Mouse (Mus musculus): Measurements from ENCODE around the gene Dnajc15. TPM values are rescaled to one million over a fixed set of nuclear protein-coding genes. Genes with fewer than 3 reads are reported as not detected.

Dnajc15 gene
- 10.6 and 12.9 TPM in 2 replicates for total RNA-seq (2014; rRNA removed)
- polyA plus RNA-seq (2015; fragmentation: Nextera tagmentation; extraction: Ambion mirVana): 93.9 and 98.8 TPM in 2 replicates

GRCm38 (mm10) chr14:77874304-77875241, at the start of gene Dnajc15:
Gene Dnajc15, minus strand, starts transcription at chr14:77875125.
- DNase-seq (ENCODE audit: low spot score): peak; percentile 85
- H3K4me1 ChIP-seq (ENCODE audit: insufficient read depth, low read length): no peaks in the 10 kb centered on the region
- TF ChIP-seq CTCF (IDR thresholded peaks at IDR 0.05; ENCODE audit: low read depth): peak; percentile 38
- peak within 1 kb of the TSS; percentile 85 for H3K4me3 ChIP-seq (ENCODE audit: low read length)
- no peaks in the 10 kb centered on the region for H3K36me3 ChIP-seq (ENCODE audit: insufficient read depth, low read length)
- 1% methylated on average over 44 of the region's 44 CpGs for WGBS
- no peaks in the 10 kb centered on the region for H3K9me3 ChIP-seq (ENCODE audit: low read length)
- peak within 1 kb of the TSS; percentile 95 for H3K4me2 ChIP-seq (ENCODE audit: low read depth, low read length)
- H3K27me3 ChIP-seq (ENCODE audit: insufficient read depth, low read length): no peaks in the 10 kb centered on the region
- peak within 1 kb of the TSS; percentile 49; the same call in 1 of the 2 replicates for H3K27ac ChIP-seq
- peak within 1 kb of the TSS; percentile 74 for H3K9ac ChIP-seq (replicated peaks; ENCODE audit: low read length)
- ATAC-seq: peak; percentile 93

- H3K27me3 ChIP-seq (ENCODE audit: insufficient read depth, low read length): no peaks in the 10 kb centered on the region
- no peaks in the 10 kb centered on the region for H3K4me1 ChIP-seq (ENCODE audit: insufficient read depth, low read length)
- H3K4me2 ChIP-seq (ENCODE audit: low read depth, low read length): no peak overlapping the region
- WGBS: 75% methylated on average over 6 of the region's 6 CpGs
- no peaks in the 10 kb centered on the region for H3K9me3 ChIP-seq (ENCODE audit: low read length)
- TF ChIP-seq CTCF (IDR thresholded peaks at IDR 0.05; ENCODE audit: low read depth): no peak
- no peak overlapping the region for H3K4me3 ChIP-seq (ENCODE audit: low read length)
- ATAC-seq (no peak), DNase-seq (ENCODE audit: low spot score) (no peak)
- H3K9ac ChIP-seq (replicated peaks; ENCODE audit: low read length): no peak overlapping the region
- no peak overlapping the region for H3K27ac ChIP-seq
- no peaks in the 10 kb centered on the region for H3K36me3 ChIP-seq (ENCODE audit: insufficient read depth, low read length)
Observed at GRCm38 (mm10) chr14:77923076-77923865, 48.3 kb upstream of the Dnajc15 start.

- 88% methylated on average over 7 of the region's 8 CpGs for WGBS
- Histone ChIP-seq H3K4me2 (ENCODE audit: low read depth, low read length) (no peak overlapping the region), H3K36me3 (ENCODE audit: insufficient read depth, low read length) (no peaks in the 10 kb centered on the region), H3K27ac (no peak overlapping the region), H3K4me1 (ENCODE audit: insufficient read depth, low read length) (no peaks in the 10 kb centered on the region), H3K4me3 (ENCODE audit: low read length) (no peak overlapping the region), H3K27me3 (ENCODE audit: insufficient read depth, low read length) (no peaks in the 10 kb centered on the region), H3K9me3 (ENCODE audit: low read length) (no peaks in the 10 kb centered on the region), H3K9ac (replicated peaks; ENCODE audit: low read length) (no peak overlapping the region)
- no peak for TF ChIP-seq CTCF (IDR thresholded peaks at IDR 0.05; ENCODE audit: low read depth)
- DNase-seq (ENCODE audit: low spot score) (no peak), ATAC-seq (no peak)
Observed at GRCm38 (mm10) chr14:77921641-77922040, 46.7 kb upstream of the Dnajc15 start.

- H3K9ac ChIP-seq (replicated peaks; ENCODE audit: low read length): no peak overlapping the region
- no peaks in the 10 kb centered on the region for H3K36me3 ChIP-seq (ENCODE audit: insufficient read depth, low read length)
- no peak overlapping the region for H3K27ac ChIP-seq
- H3K27me3 ChIP-seq (ENCODE audit: insufficient read depth, low read length): no peaks in the 10 kb centered on the region
- 57% methylated on average over 5 of the region's 5 CpGs for WGBS
- H3K4me1 ChIP-seq (ENCODE audit: insufficient read depth, low read length): no peaks in the 10 kb centered on the region
- no peaks in the 10 kb centered on the region for H3K9me3 ChIP-seq (ENCODE audit: low read length)
- TF ChIP-seq CTCF (IDR thresholded peaks at IDR 0.05; ENCODE audit: low read depth): no peak
- no peak overlapping the region for H3K4me2 ChIP-seq (ENCODE audit: low read depth, low read length)
- ATAC-seq (no peak), DNase-seq (ENCODE audit: low spot score) (no peak)
- H3K4me3 ChIP-seq (ENCODE audit: low read length): no peak overlapping the region
Observed at GRCm38 (mm10) chr14:77915776-77916175, 40.9 kb upstream of the Dnajc15 start.

- H3K9ac ChIP-seq (replicated peaks; ENCODE audit: low read length): no peak overlapping the region
- 86% methylated on average over 5 of the region's 5 CpGs for WGBS
- no peak overlapping the region for H3K27ac ChIP-seq
- H3K4me3 ChIP-seq (ENCODE audit: low read length): no peak overlapping the region
- H3K36me3 ChIP-seq (ENCODE audit: insufficient read depth, low read length): no peaks in the 10 kb centered on the region
- H3K4me1 ChIP-seq (ENCODE audit: insufficient read depth, low read length): peaks cover 3% of the 10 kb centered on the region; the same call in 1 of the 2 replicates
- no peak for DNase-seq (ENCODE audit: low spot score)
- ATAC-seq: no peak
- no peaks in the 10 kb centered on the region for H3K9me3 ChIP-seq (ENCODE audit: low read length)
- no peak overlapping the region for H3K4me2 ChIP-seq (ENCODE audit: low read depth, low read length)
- no peaks in the 10 kb centered on the region for H3K27me3 ChIP-seq (ENCODE audit: insufficient read depth, low read length)
- TF ChIP-seq CTCF (IDR thresholded peaks at IDR 0.05; ENCODE audit: low read depth): no peak
Observed at GRCm38 (mm10) chr14:77906586-77906985, 31.7 kb upstream of the Dnajc15 start.

GRCm38 (mm10) chr14:77905466-77905865, 30.5 kb upstream of the Dnajc15 start:
- ATAC-seq: no peak
- H3K27ac ChIP-seq: no peak overlapping the region
- H3K36me3 ChIP-seq (ENCODE audit: insufficient read depth, low read length): no peaks in the 10 kb centered on the region
- H3K4me3 ChIP-seq (ENCODE audit: low read length): no peak overlapping the region
- WGBS: 51% methylated on average over 5 of the region's 5 CpGs
- H3K9ac ChIP-seq (replicated peaks; ENCODE audit: low read length): no peak overlapping the region
- TF ChIP-seq CTCF (IDR thresholded peaks at IDR 0.05; ENCODE audit: low read depth): no peak
- no peak overlapping the region for H3K4me2 ChIP-seq (ENCODE audit: low read depth, low read length)
- no peaks in the 10 kb centered on the region for H3K9me3 ChIP-seq (ENCODE audit: low read length)
- H3K27me3 ChIP-seq (ENCODE audit: insufficient read depth, low read length): no peaks in the 10 kb centered on the region
- DNase-seq (ENCODE audit: low spot score): no peak
- H3K4me1 ChIP-seq (ENCODE audit: insufficient read depth, low read length): peaks cover 3% of the 10 kb centered on the region; the same call in 1 of the 2 replicates

Data from hindbrain, postnatal 0 days (tissue).